Mouse (Mus musculus) bone marrow, adult 2 months (tissue): ENCODE results near the gene Isca2.

ENCODE experiments used
- CTCF ChIP-seq: fragments of 200-500 bp; IDR thresholded peaks from 2 replicates; pipeline ENCODE4 v1.5.1; 2011; ENCODE audit warnings: low read length, control low read depth; ENCODE audit not compliant: control insufficient read depth, insufficient read depth
- POLR2A ChIP-seq: fragments of 200-500 bp; IDR thresholded peaks from 2 replicates; pipeline ENCODE4 v1.6.1; 2011; ENCODE audit warnings: low read depth, mild to moderate bottlenecking, control low read depth, low read length, borderline replicate concordance; ENCODE audit not compliant: control insufficient read depth

DNA sequence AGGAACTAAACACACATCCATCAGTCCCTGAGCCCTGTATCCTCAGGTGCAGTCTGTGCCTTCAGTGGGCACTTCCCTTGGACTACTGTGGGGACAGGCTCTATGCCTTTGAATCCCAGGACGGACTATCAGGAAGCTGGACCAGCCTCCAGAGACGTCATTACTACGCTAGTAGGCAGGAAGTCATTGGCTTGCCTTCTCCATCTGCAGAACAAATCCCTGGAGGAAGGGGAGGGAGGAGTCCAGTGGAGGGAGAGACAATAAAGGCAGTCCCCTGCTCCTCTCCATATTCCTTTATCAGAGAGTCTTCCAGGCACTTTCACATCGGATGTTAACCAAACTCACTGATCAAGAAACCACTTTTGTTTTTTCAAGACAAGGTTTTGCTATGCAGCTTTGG lies 38.5 kb downstream of the Isca2 start:
- TF ChIP-seq POLR2A (no peak), CTCF (no peak)
